Mouse (Mus musculus): Measurements from ENCODE around the gene Hddc3. TPM values are rescaled to one million over a fixed set of nuclear protein-coding genes. Genes with fewer than 3 reads are reported as not detected.

The Hddc3 gene
- polyA plus RNA-seq, 1 experiment from 2014 or later, result 21.4 TPM

DNA sequence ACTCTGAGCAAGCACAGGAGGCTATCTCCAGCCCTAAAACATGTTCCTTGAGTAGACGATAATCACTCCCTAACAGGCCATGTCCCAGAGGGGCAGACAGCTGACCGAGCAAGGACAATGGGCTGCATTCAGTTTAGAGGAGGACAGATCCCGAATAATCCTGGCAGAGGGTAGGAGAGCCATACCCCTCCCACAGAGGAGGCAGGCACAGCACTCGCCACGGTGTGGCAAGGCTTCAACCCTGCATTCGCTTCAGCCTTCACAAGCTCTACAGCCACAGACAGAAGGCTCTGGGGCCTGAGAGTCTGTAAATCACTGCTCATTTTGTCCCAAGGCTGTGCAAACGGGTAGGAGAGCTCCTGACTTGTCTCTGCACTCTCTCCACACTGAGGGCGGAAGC, 14.3 kb downstream of the Hddc3 start:
- H3K36me3 ChIP-seq, result peaks cover 92% of the 10 kb centered on the region
- H3K9me3 ChIP-seq, result no peaks in the 10 kb centered on the region
- H3K4me3 ChIP-seq, result no peak overlapping the region
- H3K4me1 ChIP-seq (replicated peaks), result peaks cover 11% of the 10 kb centered on the region
- H3K4me2 ChIP-seq, result no peak overlapping the region
- ATAC-seq (ENCODE audit: low FRiP score), result peak; percentile 32; the same call in 1 of the 2 replicates
- peak overlapping the region; percentile 23; the same call in 1 of the 2 replicates for H3K27ac ChIP-seq
- H3K9ac ChIP-seq, result no peak overlapping the region
- no peaks in the 10 kb centered on the region for H3K27me3 ChIP-seq
- 22% methylated on average over 8 of the region's 8 CpGs for WGBS

DNA sequence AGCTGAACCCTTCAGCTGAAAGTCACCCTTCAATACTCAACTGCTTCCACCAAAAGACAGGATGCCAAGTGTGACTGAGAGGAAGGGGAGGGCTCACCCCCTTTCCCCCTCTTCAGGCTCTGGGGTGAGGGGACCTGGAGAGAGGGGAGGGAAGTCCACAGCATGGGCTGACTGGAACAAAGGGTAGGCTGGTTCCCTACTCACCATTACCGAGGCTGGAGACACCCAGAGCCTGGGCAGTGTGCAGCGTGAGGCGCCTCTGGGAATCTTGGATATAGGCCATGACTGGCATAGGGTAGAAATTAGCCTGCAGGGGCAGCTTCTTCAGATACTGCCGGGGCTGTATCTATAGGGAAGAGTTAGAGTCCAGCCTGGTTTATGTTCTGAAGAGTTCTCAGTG, 15.1 kb downstream of the Hddc3 start:
- Histone ChIP-seq H3K9me3 (no peaks in the 10 kb centered on the region), H3K4me1 (replicated peaks) (peaks cover 11% of the 10 kb centered on the region), H3K27me3 (no peaks in the 10 kb centered on the region), H3K4me3 (no peak overlapping the region), H3K9ac (no peak overlapping the region), H3K36me3 (peaks cover 92% of the 10 kb centered on the region), H3K27ac (no peak overlapping the region), H3K4me2 (no peak overlapping the region)
- no peak for ATAC-seq (ENCODE audit: low FRiP score)
- WGBS, result 60% methylated on average over 4 of the region's 4 CpGs

DNA sequence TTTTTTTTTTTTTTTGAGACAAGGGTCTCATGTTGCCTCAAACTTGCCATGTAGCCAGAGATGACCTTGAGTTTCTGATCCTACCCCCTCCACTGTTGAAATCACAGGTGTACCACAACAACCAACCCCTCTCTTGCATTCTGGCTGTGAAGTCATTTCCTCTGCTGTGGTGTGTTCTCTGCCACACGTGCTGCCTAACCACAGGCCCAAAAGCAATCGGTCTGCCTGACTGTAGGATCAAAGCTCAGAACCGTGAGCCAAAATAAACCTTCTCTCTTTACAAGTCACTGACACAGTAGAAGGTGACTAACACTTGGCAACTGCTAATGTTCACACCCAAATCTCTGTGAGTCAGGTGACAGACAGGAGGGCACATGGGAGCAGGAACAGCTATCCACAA, 17.5 kb downstream of the Hddc3 start:
- Histone ChIP-seq H3K36me3 (peaks cover 98% of the 10 kb centered on the region), H3K4me2 (no peak overlapping the region), H3K9ac (no peak overlapping the region), H3K4me3 (no peak overlapping the region), H3K27ac (no peak overlapping the region), H3K27me3 (no peaks in the 10 kb centered on the region), H3K4me1 (replicated peaks) (peaks cover 11% of the 10 kb centered on the region), H3K9me3 (no peaks in the 10 kb centered on the region)
- WGBS, result 80% methylated on average over 3 of the region's 3 CpGs
- ATAC-seq (ENCODE audit: low FRiP score), result no peak

DNA sequence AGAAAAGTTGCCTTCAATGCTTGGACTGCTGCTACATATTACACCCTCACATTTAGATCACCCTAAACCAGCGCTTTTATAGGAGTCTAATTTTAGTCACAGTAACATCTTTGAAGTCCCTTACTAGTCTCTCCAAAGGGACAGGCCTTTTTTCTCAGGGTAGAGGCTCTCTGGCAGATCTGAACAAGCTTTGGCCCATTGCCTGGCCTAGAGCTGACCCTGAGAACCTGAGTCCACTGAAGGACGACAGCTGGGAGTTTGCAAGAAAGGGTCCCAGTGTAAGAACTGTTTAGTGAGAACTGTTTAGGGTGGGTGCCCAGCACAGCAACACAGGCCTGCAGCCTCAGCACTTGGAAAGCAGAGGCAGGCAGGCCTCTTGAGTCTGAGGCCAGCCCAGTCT, 22.9 kb downstream of the Hddc3 start:
- WGBS, result 79% methylated on average over 2 of the region's 2 CpGs
- H3K36me3 ChIP-seq, result peaks cover 78% of the 10 kb centered on the region
- H3K27ac ChIP-seq, result no peak overlapping the region
- H3K4me2 ChIP-seq, result no peak overlapping the region
- no peaks in the 10 kb centered on the region for H3K27me3 ChIP-seq
- no peak for ATAC-seq (ENCODE audit: low FRiP score)
- no peaks in the 10 kb centered on the region for H3K9me3 ChIP-seq
- no peak overlapping the region for H3K9ac ChIP-seq
- peaks cover 19% of the 10 kb centered on the region for H3K4me1 ChIP-seq (replicated peaks)
- H3K4me3 ChIP-seq, result no peak overlapping the region

DNA sequence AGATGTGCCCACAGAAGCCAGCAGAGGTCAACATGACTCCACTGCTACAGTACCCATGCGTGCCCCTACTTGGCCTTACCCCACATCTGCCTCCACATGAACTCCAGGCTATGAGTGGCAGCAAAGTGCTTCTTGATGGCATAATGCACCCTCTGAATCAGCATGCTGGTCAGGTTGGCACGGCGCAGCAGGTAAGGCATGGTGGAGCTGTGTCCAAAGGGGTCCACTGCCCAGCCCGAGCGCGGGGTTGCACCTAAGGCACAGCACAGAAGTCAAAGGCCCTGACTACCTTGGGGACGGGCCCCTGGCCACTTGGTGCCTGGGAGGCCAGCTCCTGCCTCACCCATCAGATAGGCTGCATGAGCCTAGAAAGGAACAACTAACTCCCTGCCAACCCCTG, 24.3 kb downstream of the Hddc3 start:
- H3K9ac ChIP-seq, result no peak overlapping the region
- H3K27ac ChIP-seq, result no peak overlapping the region
- peaks cover 19% of the 10 kb centered on the region for H3K4me1 ChIP-seq (replicated peaks)
- H3K9me3 ChIP-seq, result no peaks in the 10 kb centered on the region
- no peak for ATAC-seq (ENCODE audit: low FRiP score)
- peaks cover 63% of the 10 kb centered on the region for H3K36me3 ChIP-seq
- no peaks in the 10 kb centered on the region for H3K27me3 ChIP-seq
- no peak overlapping the region for H3K4me3 ChIP-seq
- 99% methylated on average over 7 of the region's 7 CpGs for whole genome bisulfite sequencing
- H3K4me2 ChIP-seq, result no peak overlapping the region

DNA sequence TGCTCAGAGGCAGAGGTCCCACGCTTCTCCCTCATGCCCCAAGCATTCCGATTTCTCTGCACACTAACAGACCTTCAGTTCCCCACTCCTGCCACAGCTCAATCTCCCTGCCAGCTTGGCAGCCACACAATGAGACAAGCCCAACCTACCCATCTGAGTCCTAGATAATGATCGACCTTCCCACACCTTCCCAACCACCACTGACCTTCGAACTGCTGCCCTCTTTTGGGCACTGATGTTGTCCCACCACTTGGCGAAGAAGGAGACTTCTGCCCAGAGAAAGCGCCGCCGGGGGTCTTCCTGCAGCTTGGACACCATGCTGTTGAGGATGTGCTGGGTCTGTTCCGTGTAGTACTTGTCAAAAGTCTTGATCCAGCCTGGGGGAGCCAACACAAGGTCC, 25.1 kb downstream of the Hddc3 start:
- no peak overlapping the region for H3K27ac ChIP-seq
- no peaks in the 10 kb centered on the region for H3K27me3 ChIP-seq
- H3K36me3 ChIP-seq, result peaks cover 55% of the 10 kb centered on the region
- H3K9me3 ChIP-seq, result no peaks in the 10 kb centered on the region
- whole genome bisulfite sequencing, result 90% methylated on average over 9 of the region's 9 CpGs
- no peak overlapping the region for H3K4me3 ChIP-seq
- no peak for ATAC-seq (ENCODE audit: low FRiP score)
- no peak overlapping the region for H3K4me2 ChIP-seq
- H3K9ac ChIP-seq, result no peak overlapping the region
- H3K4me1 ChIP-seq (replicated peaks), result peaks cover 19% of the 10 kb centered on the region

DNA sequence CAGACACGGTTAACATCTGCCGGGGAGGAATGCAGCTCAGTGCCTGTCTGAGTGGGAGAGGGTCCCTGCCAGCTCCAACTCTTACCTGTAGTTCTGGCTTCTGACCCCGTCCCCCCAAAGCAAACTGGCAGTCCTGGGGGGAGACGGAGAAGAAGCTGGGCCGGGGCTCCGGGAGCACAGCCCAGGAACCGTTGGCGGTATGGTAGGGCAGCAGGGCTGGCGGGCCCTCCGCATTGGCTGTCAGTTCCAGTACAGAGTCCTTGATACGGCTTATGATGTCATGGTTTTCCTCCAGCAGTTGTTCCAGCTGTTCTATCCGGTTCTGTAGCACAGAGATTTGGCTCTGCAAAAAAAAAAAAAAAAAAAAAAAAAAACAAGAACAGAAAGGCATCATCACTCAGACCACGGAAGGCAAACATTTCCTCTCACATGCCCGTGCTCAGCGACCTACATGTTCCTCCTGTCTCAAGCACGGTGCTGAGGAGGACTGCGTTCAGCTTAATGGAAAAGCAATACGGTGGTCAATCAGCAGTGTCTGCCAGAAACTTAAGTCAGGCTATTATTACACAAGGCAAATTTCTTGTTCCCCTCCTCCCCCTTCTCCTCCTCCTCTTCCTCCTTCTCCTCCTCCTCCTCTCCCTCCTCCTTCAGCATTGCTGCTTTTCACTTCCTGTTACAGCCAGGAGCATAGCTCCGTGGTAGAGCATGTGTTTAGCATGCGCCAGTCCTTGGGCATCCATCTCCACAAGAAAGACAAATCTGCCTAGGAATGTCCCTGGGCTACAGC, 25.9 kb downstream of the Hddc3 start:
- Histone ChIP-seq H3K4me2 (peak overlapping the region; percentile 74), H3K4me3 (peak overlapping the region; percentile 83; the same call in 1 of the 2 replicates), H3K27me3 (no peaks in the 10 kb centered on the region), H3K36me3 (peaks cover 47% of the 10 kb centered on the region), H3K4me1 (replicated peaks) (peaks cover 19% of the 10 kb centered on the region), H3K27ac (no peak overlapping the region), H3K9ac (peak overlapping the region; percentile 19; the same call in 1 of the 2 replicates), H3K9me3 (no peaks in the 10 kb centered on the region)
- WGBS, result 81% methylated on average over 20 of the region's 20 CpGs
- no peak for ATAC-seq (ENCODE audit: low FRiP score)

DNA sequence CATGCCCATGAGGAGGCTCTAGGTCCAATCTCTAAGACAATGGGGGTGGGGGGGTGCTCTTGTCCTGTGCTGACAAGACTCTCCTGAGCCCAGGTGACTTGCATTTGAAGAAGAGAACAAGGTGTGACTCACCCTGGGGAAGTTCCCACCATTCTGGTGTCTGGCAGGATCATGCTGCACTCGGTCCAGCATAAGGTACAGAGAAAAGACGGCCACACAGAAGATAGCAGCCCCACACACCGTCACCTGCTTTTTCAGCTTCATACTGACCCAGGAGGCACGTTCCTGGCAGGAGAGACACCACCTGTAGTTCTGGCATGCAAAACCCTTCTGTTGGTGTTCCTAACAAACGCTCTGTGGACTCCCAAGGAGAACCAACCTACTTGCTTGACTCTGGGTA, 26.6 kb downstream of the Hddc3 start:
- Histone ChIP-seq H3K4me1 (replicated peaks) (peaks cover 19% of the 10 kb centered on the region), H3K4me2 (peak overlapping the region; percentile 74), H3K27ac (no peak overlapping the region), H3K27me3 (no peaks in the 10 kb centered on the region), H3K9me3 (no peaks in the 10 kb centered on the region), H3K36me3 (peaks cover 41% of the 10 kb centered on the region), H3K9ac (peak overlapping the region; percentile 93; the same call in 1 of the 2 replicates), H3K4me3 (peak overlapping the region; percentile 83)
- no peak for ATAC-seq (ENCODE audit: low FRiP score)
- 76% methylated on average over 5 of the region's 5 CpGs for WGBS

DNA sequence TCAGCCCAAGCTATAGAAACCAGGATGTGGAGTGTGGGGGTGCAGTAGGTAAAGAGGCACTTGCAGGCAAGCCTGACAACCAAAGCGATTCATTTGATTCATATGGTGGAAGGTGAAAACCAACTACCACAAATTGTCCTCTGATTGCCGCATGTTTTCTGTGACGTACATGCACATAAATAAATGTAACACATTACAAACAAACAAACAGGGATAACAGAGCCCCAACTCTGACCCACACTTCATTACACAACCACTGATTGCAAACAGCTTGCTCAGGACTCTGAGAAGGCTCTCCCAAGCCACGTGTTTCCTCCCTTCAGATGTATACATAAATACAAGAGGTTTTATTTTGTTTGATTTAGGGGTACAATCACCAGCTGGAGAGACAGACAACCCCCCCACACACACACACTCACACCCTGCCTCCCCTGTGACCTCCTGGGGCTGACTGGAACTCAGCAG, 27.1 kb downstream of the Hddc3 start:
- ATAC-seq (ENCODE audit: low FRiP score), result no peak
- H3K9ac ChIP-seq, result peak overlapping the region; percentile 93
- H3K9me3 ChIP-seq, result no peaks in the 10 kb centered on the region
- H3K27me3 ChIP-seq, result no peaks in the 10 kb centered on the region
- 50% methylated on average over 4 of the region's 4 CpGs for WGBS
- H3K27ac ChIP-seq, result peak overlapping the region; percentile 90
- peak overlapping the region; percentile 83 for H3K4me3 ChIP-seq
- H3K4me2 ChIP-seq, result peak overlapping the region; percentile 74
- peaks cover 35% of the 10 kb centered on the region for H3K36me3 ChIP-seq
- peaks cover 19% of the 10 kb centered on the region for H3K4me1 ChIP-seq (replicated peaks)

DNA sequence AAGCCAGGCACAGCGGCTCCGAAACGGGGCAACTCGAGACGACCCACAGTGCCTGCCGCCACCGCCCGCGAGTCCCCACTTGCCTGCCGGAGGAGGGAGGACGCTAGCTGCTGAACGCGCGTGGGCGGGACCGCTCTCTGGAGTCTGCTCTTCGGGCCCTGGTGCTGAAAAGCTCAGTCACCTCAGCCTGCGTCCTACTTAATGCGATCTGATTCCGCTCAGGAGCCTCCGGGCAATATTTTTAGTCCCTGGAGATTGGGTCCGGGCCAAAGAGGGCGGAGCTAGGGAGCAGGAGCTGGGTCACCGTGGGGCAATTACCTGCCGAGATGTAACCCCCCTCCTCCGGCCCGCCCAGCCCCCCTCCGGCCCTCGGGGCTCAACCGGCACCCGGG, 27.7 kb downstream of the Hddc3 start:
- Histone ChIP-seq H3K4me3 (peak overlapping the region; percentile 83), H3K36me3 (peaks cover 30% of the 10 kb centered on the region), H3K4me2 (peak overlapping the region; percentile 74), H3K4me1 (replicated peaks) (peaks cover 19% of the 10 kb centered on the region), H3K27me3 (no peaks in the 10 kb centered on the region), H3K9me3 (no peaks in the 10 kb centered on the region), H3K9ac (peak overlapping the region; percentile 93), H3K27ac (peak overlapping the region; percentile 90)
- ATAC-seq (ENCODE audit: low FRiP score), result peak; percentile 78
- WGBS, result 1% methylated on average over 31 of the region's 31 CpGs

DNA sequence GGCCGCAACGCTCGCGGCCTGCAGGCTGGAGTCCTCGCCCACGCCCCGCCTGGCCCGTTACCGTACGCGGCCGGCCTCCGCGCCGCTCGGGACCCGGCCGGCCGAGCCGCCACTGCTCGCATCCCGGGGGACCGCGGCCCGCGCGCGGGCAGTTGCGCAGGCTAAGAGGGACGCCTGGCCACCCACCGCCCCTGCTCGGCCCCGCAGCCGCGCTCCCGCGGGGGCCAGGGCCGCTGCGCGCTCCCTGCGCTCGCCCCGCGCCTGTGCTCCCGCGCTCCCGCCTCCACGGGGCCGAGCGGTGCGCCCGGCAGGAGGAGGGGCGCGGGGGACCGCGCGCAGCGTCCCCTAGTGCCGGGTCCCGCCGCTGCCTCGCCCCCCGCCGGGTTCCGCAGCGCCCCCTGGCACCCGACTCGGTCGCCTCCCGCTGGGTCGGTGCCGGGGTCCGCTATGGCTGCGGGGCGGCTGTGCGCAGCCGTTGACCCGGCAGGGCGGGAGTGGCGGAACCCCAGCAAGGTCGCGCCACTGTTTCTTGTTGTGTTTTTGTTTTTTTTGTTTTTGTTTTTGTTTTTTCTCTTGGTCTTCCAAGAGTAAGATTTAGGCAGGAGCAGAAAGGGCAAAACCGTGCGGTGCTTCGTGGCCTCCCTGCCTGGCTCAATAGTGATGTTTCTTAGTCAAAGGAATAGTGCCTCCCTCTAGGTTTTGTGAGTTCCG, 28.3 kb downstream of the Hddc3 start, which contains the start of gene Man2a2:
Man2a2 (minus strand) TSS at position 335 of the 711 bp plus-strand sequence.
- peaks cover 25% of the 10 kb centered on the region for H3K36me3 ChIP-seq

DNA sequence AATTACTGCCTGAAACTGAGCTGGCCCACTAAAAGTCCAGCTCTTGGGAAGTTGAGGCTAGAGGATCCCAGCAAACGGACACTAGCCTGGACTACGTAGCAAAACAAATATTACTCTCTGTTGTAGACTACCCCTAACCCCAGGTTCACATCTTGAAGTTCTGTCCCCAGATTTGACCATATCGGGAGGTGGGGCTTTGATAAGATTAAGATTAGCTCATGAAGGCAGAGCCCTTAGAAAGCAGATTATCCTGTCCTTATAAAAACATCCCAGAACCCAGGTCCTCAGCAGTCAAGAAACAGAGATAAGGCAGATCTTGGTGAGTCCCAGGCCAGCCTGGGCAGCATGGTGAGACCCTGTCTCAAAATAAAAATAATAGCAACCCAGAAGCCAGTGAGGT, 29.3 kb downstream of the Hddc3 start:
- ATAC-seq (ENCODE audit: low FRiP score), result no peak
- Histone ChIP-seq H3K9ac (no peak overlapping the region), H3K27me3 (no peaks in the 10 kb centered on the region), H3K27ac (no peak overlapping the region), H3K4me2 (no peak overlapping the region), H3K36me3 (peaks cover 15% of the 10 kb centered on the region), H3K4me3 (no peak overlapping the region), H3K4me1 (replicated peaks) (peaks cover 24% of the 10 kb centered on the region), H3K9me3 (no peaks in the 10 kb centered on the region)
- 87% methylated on average over 3 of the region's 3 CpGs for WGBS

More for the DNA sequence above, 28.3 kb downstream of the Hddc3 start, which contains the start of gene Man2a2:
- Histone ChIP-seq H3K4me2 (peak within 1 kb of the TSS; percentile 74), H3K4me3 (peak within 1 kb of the TSS; percentile 83), H3K9me3 (no peaks in the 10 kb centered on the region), H3K4me1 (replicated peaks) (peaks cover 22% of the 10 kb centered on the region), H3K27ac (peak within 1 kb of the TSS; percentile 90), H3K9ac (peak within 1 kb of the TSS; percentile 93), H3K27me3 (no peaks in the 10 kb centered on the region)
- WGBS, result under 1% methylated on average over 68 of the region's 86 CpGs
- ATAC-seq (ENCODE audit: low FRiP score), result peak; percentile 67
